Mouse (Mus musculus) brain, embryonic 14.5 days (tissue): ENCODE measurements around the gene 1810055G02Rik.

Experiments used
- CTCF ChIP-seq: fragments of 200-500 bp; IDR thresholded peaks from 2 replicates; pipeline ENCODE4 v1.5.1; 2012; ENCODE audit warnings: inconsistent platforms, mild to moderate bottlenecking, moderate library complexity, borderline replicate concordance; ENCODE audit not compliant: insufficient read depth, insufficient read length; ENCODE audit errors: extremely low read depth
- POLR2A ChIP-seq: fragments of 200-500 bp; IDR thresholded peaks from 2 replicates; pipeline ENCODE4 v1.6.1; 2012; ENCODE audit warnings: mild to moderate bottlenecking, inconsistent platforms, borderline replicate concordance; ENCODE audit not compliant: poor library complexity, insufficient read depth, insufficient read length, severe bottlenecking; ENCODE audit errors: extremely low read depth

- TF ChIP-seq POLR2A (no peak), CTCF (no peak)
Observed at GRCm38 (mm10) chr19:3757861-3758260, 49.8 kb downstream of the 1810055G02Rik start.
